Comparison of ENCODE assay signal across 9 mouse cellular contexts in the genomic region with DNA sequence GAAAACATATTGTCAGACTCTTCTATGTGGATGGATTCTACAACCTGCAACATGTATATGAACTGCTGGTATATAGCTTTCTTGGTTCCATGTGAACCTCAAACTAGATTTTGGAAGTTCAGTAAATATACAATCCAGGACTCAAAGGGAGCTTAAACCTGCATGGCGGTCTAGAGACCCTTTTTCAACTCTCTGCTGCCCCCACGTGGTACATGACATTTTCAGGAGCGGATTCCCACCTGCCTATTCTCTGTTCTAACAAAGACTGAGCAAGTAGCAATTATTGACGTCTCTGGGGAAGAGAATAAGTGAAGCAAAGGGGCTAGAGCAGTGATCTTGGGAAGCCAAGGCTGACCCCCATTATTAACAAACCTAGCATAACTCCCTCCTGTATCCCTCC.
DNase-seq lines count a peak whose midpoint lies in the region; ATAC-seq and TF ChIP-seq lines count a peak whose summit lies in the region.
"Had no signal": no experiment of that assay in that cellular context is flagged by ENCODE, and none has a peak within 500 bp of the region (broad histone marks: within the 10 kb centered on the region; RNA-seq: fewer than 3 reads in every experiment).

No protein-coding gene starts in this region.

- peak; percentile 23; the same call in 1 of the 2 replicates for TF ChIP-seq CTCF in liver, embryonic 14.5 days (IDR thresholded peaks at IDR 0.05; ENCODE audit: low read depth)

- ATAC-seq in hindbrain, embryonic 12.5 days (ENCODE audit: low FRiP score) = no peak
- ATAC-seq in hindbrain, embryonic 14.5 days (ENCODE audit: low FRiP score) = no peak
- no peak for ATAC-seq in liver, embryonic 14.5 days (ENCODE audit: insufficient read depth)

- DNase-seq in hindbrain, embryonic 10.5 days (ENCODE audit: low spot score) = peak; percentile 68
- peak; percentile 69 for DNase-seq in ES-E14 (ENCODE audit: low read depth, low spot score)
- peak; percentile 75 for DNase-seq in cerebellum, adult 8-10 months
- peak; percentile 83 for DNase-seq in hindbrain, embryonic 14.5 days (ENCODE audit: low spot score)
- DNase-seq in liver, embryonic 14.5 days (ENCODE audit: low read depth in 3 of 3, low spot score in 3 of 3) = no peak
- DNase-seq in right cerebral cortex, adult 2 months (ENCODE audit: low spot score in 2 of 2) = peak; percentile 72 to 83
- DNase-seq in thymus, postnatal 14 days = no peak

- in situ Hi-C loops in ES-E14 (cut with MboI; ENCODE audit: low sequenced_read_pairs in 2 of 2, unreplicated experiment in 2 of 2) = loop anchor here in 1 of 2 experiments (25.0 kb wide), 1 partner anchor 638 kb away; no protein-coding TSS in a partner anchor

- WGBS in hindbrain, embryonic 10.5 days = 12% methylated on average over 4 of the region's 4 CpGs
- WGBS in hindbrain, embryonic 12.5 days = 20% methylated on average over 4 of the region's 4 CpGs
- 12% methylated on average over 4 of the region's 4 CpGs for WGBS in hindbrain, embryonic 14.5 days
- 20% methylated on average over 4 of the region's 4 CpGs for WGBS in liver, embryonic 14.5 days (ENCODE audit: insufficient replicate concordance)

- no peak overlapping the region for H3K9ac ChIP-seq in hindbrain, embryonic 12.5 days
- H3K9ac ChIP-seq in ES-E14 (ENCODE audit: insufficient read depth, low read depth, low read length, poor library complexity, severe bottlenecking) = no peak overlapping the region
- no peak overlapping the region for H3K9ac ChIP-seq in hindbrain, embryonic 14.5 days
- no peak overlapping the region for H3K9ac ChIP-seq in liver, embryonic 14.5 days (replicated peaks)
- H3K9ac ChIP-seq: heart, embryonic 13.5 days had no signal

- H3K4me2 ChIP-seq in hindbrain, embryonic 12.5 days (replicated peaks) = no peak overlapping the region
- H3K4me2 ChIP-seq in hindbrain, embryonic 14.5 days (replicated peaks) = no peak overlapping the region
- no peak overlapping the region for H3K4me2 ChIP-seq in liver, embryonic 14.5 days (ENCODE audit: low read depth)
- H3K4me2 ChIP-seq: heart, embryonic 13.5 days had no signal

- TF ChIP-seq EP300 in liver, embryonic 14.5 days (IDR thresholded peaks at IDR 0.05; ENCODE audit: low read depth) = no peak

- H3K36me3 ChIP-seq in hindbrain, embryonic 10.5 days = no peaks in the 10 kb centered on the region
- H3K36me3 ChIP-seq in hindbrain, embryonic 12.5 days = no peaks in the 10 kb centered on the region
- H3K36me3 ChIP-seq in ES-E14 (ENCODE audit: control insufficient read depth, insufficient read depth, low read length, poor library complexity, severe bottlenecking) = no peaks in the 10 kb centered on the region
- H3K36me3 ChIP-seq in hindbrain, embryonic 14.5 days (replicated peaks; ENCODE audit: control insufficient read depth, insufficient read depth) = no peaks in the 10 kb centered on the region
- H3K36me3 ChIP-seq in liver, embryonic 14.5 days (replicated peaks; ENCODE audit: control insufficient read depth, insufficient read depth, low read depth) = no peaks in the 10 kb centered on the region
- H3K36me3 ChIP-seq: heart, embryonic 13.5 days had no signal

- no peaks in the 10 kb centered on the region for H3K27me3 ChIP-seq in hindbrain, embryonic 10.5 days (ENCODE audit: insufficient read depth, poor library complexity, severe bottlenecking)
- no peaks in the 10 kb centered on the region for H3K27me3 ChIP-seq in hindbrain, embryonic 12.5 days
- H3K27me3 ChIP-seq in hindbrain, embryonic 14.5 days (ENCODE audit: control insufficient read depth, insufficient read depth, low read length) = no peaks in the 10 kb centered on the region
- H3K27me3 ChIP-seq in liver, embryonic 14.5 days (ENCODE audit: control insufficient read depth, insufficient read depth, low read length) = no peaks in the 10 kb centered on the region

- H3K9me3 ChIP-seq in hindbrain, embryonic 10.5 days = no peaks in the 10 kb centered on the region
- no peaks in the 10 kb centered on the region for H3K9me3 ChIP-seq in hindbrain, embryonic 12.5 days (replicated peaks)
- H3K9me3 ChIP-seq in ES-E14 (ENCODE audit: control insufficient read depth, insufficient read depth, low read depth, low read length) = no peaks in the 10 kb centered on the region
- no peaks in the 10 kb centered on the region for H3K9me3 ChIP-seq in hindbrain, embryonic 14.5 days (ENCODE audit: control insufficient read depth, low read length)
- no peaks in the 10 kb centered on the region for H3K9me3 ChIP-seq in liver, embryonic 14.5 days (ENCODE audit: control insufficient read depth, low read length)
- H3K9me3 ChIP-seq: heart, embryonic 13.5 days had no signal

- H3K27ac ChIP-seq in hindbrain, embryonic 10.5 days = no peak overlapping the region
- H3K27ac ChIP-seq in hindbrain, embryonic 12.5 days = no peak overlapping the region
- no peak overlapping the region for H3K27ac ChIP-seq in ES-E14 (ENCODE audit: insufficient read depth, low read depth, low read length, poor library complexity, severe bottlenecking)
- H3K27ac ChIP-seq in hindbrain, embryonic 14.5 days = peak overlapping the region; percentile 50
- H3K27ac ChIP-seq in liver, embryonic 14.5 days = no peak overlapping the region
- H3K27ac ChIP-seq: heart, embryonic 13.5 days had no signal

- H3K4me1 ChIP-seq in hindbrain, embryonic 10.5 days (replicated peaks) = no peaks in the 10 kb centered on the region
- H3K4me1 ChIP-seq in hindbrain, embryonic 12.5 days = no peaks in the 10 kb centered on the region
- H3K4me1 ChIP-seq in ES-E14 (ENCODE audit: control insufficient read depth in 2 of 2, insufficient read depth in 2 of 2, low read length in 2 of 2, poor library complexity in 1 of 2) = no peaks in the 10 kb centered on the region; a peak in 1 of 4 replicates
- H3K4me1 ChIP-seq in hindbrain, embryonic 14.5 days (replicated peaks; ENCODE audit: control insufficient read depth, insufficient read depth, low read length) = 0 out of 2 replicates have a peak, but pooled peaks cover 5% of the 10 kb centered on the region
- H3K4me1 ChIP-seq in liver, embryonic 14.5 days (replicated peaks; ENCODE audit: control insufficient read depth in 2 of 2, insufficient read depth in 2 of 2, low read length in 1 of 2) = no peaks in the 10 kb centered on the region
- H3K4me1 ChIP-seq: heart, embryonic 13.5 days had no signal

- H3K4me3 ChIP-seq in hindbrain, embryonic 10.5 days = no peak overlapping the region
- no peak overlapping the region for H3K4me3 ChIP-seq in hindbrain, embryonic 12.5 days
- H3K4me3 ChIP-seq in ES-E14 (ENCODE audit: insufficient read depth in 1 of 2, low read depth in 1 of 2, low read length in 2 of 2, poor library complexity in 1 of 2, severe bottlenecking in 1 of 2) = no peak overlapping the region
- no peak overlapping the region for H3K4me3 ChIP-seq in hindbrain, embryonic 14.5 days (replicated peaks; ENCODE audit: low read length)
- H3K4me3 ChIP-seq in liver, embryonic 14.5 days (ENCODE audit: insufficient read depth in 1 of 2, low read depth in 2 of 2, low read length in 2 of 2) = no peak overlapping the region
- H3K4me3 ChIP-seq: heart, embryonic 13.5 days had no signal

TF ChIP-seq in ES-E14, 5 proteins besides CTCF, POLR2A, EP300 and RAD21:
- TF ChIP-seq ZC3H11A (IDR thresholded peaks at IDR 0.05; ENCODE audit: borderline replicate concordance, low read depth, low read length) (peak; percentile 57; the same call in 1 of the 2 replicates), CHD2 (IDR thresholded peaks at IDR 0.05; ENCODE audit: low read depth, low read length) (no peak)

Comparison
In these comparisons a context has a peak if more than half of its experiments do, and no peak if none do; other contexts are left out.
1. DNase-seq: peak in hindbrain, embryonic 10.5 days (single experiment), ES-E14 (single experiment), cerebellum, adult 8-10 months (single experiment), hindbrain, embryonic 14.5 days (single experiment) and right cerebral cortex, adult 2 months (2 of 2); none in liver, embryonic 14.5 days (0 of 3) and thymus, postnatal 14 days (single experiment).